Mouse (Mus musculus): Measurements from ENCODE around the gene Cfap73.

GRCm38 (mm10) chr5:120611416-120611815 lies 22.6 kb downstream of the Cfap73 start:
- no peak for TF ChIP-seq CTCF (IDR thresholded peaks at IDR 0.05; ENCODE audit: low read depth, low read length)
- TF ChIP-seq POLR2A (IDR thresholded peaks at IDR 0.05; ENCODE audit: insufficient read depth, low read length): no peak
